Mouse (Mus musculus) olfactory bulb, adult 2 months (tissue): Measurements from ENCODE around the gene Gmds. TPM values are rescaled to one million over a fixed set of nuclear protein-coding genes. Genes with fewer than 3 reads are reported as not detected.

Experiments
- H3K27ac ChIP-seq: fragments of 200-500 bp; 2 replicates; pipeline ENCODE4 v1.5.1; 2012; ENCODE audit warnings: low read depth, low read length; ENCODE audit not compliant: insufficient read depth
- H3K4me1 ChIP-seq: fragments of 200-500 bp; 2 replicates; pipeline ENCODE4 v1.6.1; 2012; ENCODE audit warnings: low read length; ENCODE audit not compliant: control insufficient read depth, insufficient read depth
- H3K4me3 ChIP-seq: fragments of 200-500 bp; 2 replicates; pipeline ENCODE4 v1.5.1; 2012; ENCODE audit warnings: mild to moderate bottlenecking, low read depth, low read length, moderate library complexity; ENCODE audit not compliant: insufficient read depth
- CTCF ChIP-seq: fragments of 200-500 bp; IDR thresholded peaks from 2 replicates; pipeline ENCODE4 v1.5.1; 2012; ENCODE audit warnings: low read depth, mild to moderate bottlenecking, low read length, moderate library complexity; ENCODE audit not compliant: insufficient read depth
- POLR2A ChIP-seq: fragments of 200-500 bp; IDR thresholded peaks from 2 replicates; pipeline ENCODE4 v1.6.1; 2012; ENCODE audit warnings: mild to moderate bottlenecking, low read depth, low read length, moderate library complexity; ENCODE audit not compliant: insufficient read depth
- WGBS: fragments of 180-500 bp; shearing (Covaris S2); methylation state at CpG from one replicate; pipeline ENCODE4 v1.1.7; 2018; 5-methylcytosine and 5-hydroxymethylcytosine counted together
- polyA plus RNA-seq: library from polyadenylated mRNA; stranded (reverse); fragments of >200 nt; gene quantifications from 2 replicates; pipeline ENCODE4 v1.2.4, GENCODE M21; 2012; ENCODE audit warnings: low replicate concordance; ENCODE audit not compliant: missing spikeins, insufficient read depth, insufficient read length

Gene Gmds
- polyA plus RNA-seq, 1 experiment: not detected

GRCm38 (mm10) chr13:32234019-32234418 is 104.5 kb downstream of the Gmds start:
- Histone ChIP-seq H3K27ac (no peak overlapping the region), H3K4me1 (peaks cover 4% of the 10 kb centered on the region; the same call in 1 of the 2 replicates), H3K4me3 (no peak overlapping the region)
- WGBS: 85% methylated on average over 9 of the region's 9 CpGs
- TF ChIP-seq CTCF: no peak
- TF ChIP-seq POLR2A: no peak

DNA sequence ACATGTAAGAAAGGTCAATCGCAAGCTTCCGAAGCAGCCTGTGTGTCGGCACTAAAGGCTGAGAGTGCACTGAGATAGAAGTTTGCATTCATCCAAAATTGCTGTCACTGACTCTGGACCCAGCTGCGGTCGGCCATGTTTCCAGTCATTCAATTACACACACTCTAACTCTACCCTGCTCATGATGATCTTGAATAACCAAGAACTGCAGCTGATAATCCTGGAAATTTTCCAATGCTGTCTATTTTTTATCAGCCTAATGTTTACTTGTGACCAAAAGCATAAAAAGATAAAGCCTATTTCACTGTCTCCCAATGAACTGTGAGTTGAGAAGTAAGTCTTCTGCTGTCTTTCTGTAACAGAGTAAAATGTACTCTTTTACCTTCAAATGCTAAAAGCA is 106.1 kb downstream of the Gmds start:
- no peak for TF ChIP-seq POLR2A
- no peak for TF ChIP-seq CTCF
- peaks cover 4% of the 10 kb centered on the region; the same call in 1 of the 2 replicates for H3K4me1 ChIP-seq
- 73% methylated on average over 5 of the region's 5 CpGs for WGBS
- no peak overlapping the region for H3K4me3 ChIP-seq
- H3K27ac ChIP-seq: no peak overlapping the region

DNA sequence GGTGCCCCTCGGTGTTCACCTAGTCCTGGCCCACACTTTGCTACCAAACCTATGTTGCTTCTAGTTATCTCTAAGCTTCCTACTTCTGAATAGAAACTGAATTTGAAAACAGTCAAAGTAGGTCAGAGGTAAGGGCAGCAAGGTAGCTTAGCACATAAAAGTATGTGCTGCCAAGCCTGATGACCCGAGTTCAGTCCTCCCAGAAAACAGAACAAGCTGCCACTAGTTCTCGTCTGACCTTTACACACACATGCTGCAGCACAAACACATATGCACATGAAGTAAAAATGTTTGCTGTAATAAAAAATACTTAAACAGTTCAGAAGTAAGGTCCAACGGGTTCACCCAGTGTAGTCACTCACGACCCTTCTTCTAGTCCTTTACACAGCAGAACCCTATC is 106.6 kb downstream of the Gmds start:
- Histone ChIP-seq H3K4me1 (peaks cover 4% of the 10 kb centered on the region; the same call in 1 of the 2 replicates), H3K27ac (no peak overlapping the region), H3K4me3 (no peak overlapping the region)
- TF ChIP-seq POLR2A (no peak), CTCF (no peak)
- WGBS: 90% methylated on average over 5 of the region's 5 CpGs

DNA sequence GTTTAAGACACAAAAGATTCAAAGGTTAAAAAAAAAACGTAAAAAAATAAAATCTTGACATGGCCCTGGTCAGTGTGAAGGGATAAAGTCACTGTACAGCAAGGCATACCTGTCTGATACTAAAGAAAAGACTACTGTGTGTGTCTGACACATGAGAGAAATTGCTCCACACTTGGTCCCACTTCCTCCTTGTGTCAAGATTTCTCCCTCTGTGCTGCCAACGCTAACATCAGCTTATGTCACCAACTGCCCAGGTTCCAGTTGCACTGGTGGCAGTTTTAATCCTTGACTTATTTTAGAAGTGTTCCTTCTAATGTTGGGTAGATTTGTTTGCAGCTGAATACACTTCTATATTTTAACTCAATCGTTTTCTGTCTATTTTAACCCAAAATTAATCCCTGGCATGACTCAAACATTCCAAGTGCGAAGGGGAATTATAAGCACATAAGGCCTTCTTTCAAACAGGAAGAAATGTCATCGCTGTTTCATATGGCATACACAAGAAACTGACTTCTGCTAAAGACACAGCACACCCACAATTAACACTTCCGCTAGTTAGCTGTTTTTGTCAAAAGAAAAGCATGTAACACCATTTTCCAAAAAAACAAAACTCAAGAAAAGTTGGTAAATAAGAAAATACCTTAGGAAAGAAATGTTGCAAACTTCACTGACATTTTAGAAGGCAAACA is 110.5 kb downstream of the Gmds start:
- peaks cover 2% of the 10 kb centered on the region; the same call in 1 of the 2 replicates for H3K4me1 ChIP-seq
- H3K27ac ChIP-seq: no peak overlapping the region
- H3K4me3 ChIP-seq: no peak overlapping the region
- TF ChIP-seq POLR2A (no peak), CTCF (no peak)
- 77% methylated on average over 6 of the region's 6 CpGs for WGBS

GRCm38 (mm10) chr13:32217647-32218046 is 120.9 kb downstream of the Gmds start:
- Histone ChIP-seq H3K27ac (no peak overlapping the region), H3K4me1 (no peaks in the 10 kb centered on the region), H3K4me3 (no peak overlapping the region)
- 89% methylated on average over 2 of the region's 2 CpGs for WGBS
- no peak for TF ChIP-seq CTCF
- TF ChIP-seq POLR2A: no peak

GRCm38 (mm10) chr13:32213702-32214452 is 124.7 kb downstream of the Gmds start:
- H3K27ac ChIP-seq: no peak overlapping the region
- no peak for TF ChIP-seq POLR2A
- TF ChIP-seq CTCF: no peak
- no peak overlapping the region for H3K4me3 ChIP-seq
- H3K4me1 ChIP-seq: no peaks in the 10 kb centered on the region
- WGBS: 57% methylated on average over 9 of the region's 9 CpGs

- no peak overlapping the region for H3K4me3 ChIP-seq
- no peaks in the 10 kb centered on the region for H3K4me1 ChIP-seq
- no peak overlapping the region for H3K27ac ChIP-seq
- 90% methylated on average over 2 of the region's 2 CpGs for WGBS
- no peak for TF ChIP-seq POLR2A
- TF ChIP-seq CTCF: no peak
These were observed 126.4 kb downstream of the Gmds start for GRCm38 (mm10) chr13:32212125-32212524.

DNA sequence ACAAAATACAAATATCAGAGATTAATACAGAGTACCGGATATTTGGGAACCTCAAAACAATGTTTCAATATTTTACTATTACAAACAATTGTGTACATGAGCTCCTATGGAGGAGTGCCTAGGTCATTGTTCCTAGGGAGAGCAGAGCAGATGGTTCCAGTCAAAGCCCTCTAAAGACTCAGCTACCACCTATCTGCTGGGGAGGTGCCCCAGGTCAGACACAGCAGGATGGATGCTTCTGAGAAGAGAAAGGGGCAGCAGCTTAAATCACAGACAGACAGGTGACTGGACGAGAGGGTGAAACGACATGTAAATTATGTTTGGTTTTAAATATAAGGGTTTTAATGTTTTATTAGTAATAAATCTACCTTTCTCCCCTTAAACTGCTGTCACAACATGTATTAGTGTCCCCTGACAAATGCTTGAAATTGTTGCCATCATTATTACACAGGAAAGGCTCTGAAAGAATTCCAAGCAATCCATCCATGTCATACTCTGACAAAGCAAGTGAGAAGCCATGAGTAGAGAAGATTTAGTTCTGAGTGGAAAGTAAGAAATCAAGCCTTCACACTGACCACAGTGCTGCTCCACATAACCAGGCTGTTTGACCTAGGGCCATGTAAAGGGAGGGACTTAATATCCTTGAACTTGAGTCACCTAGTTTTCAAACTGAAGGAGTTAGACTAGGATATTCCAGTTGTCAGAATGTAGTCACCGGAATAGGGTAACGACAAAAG is 131.2 kb downstream of the Gmds start:
- no peak overlapping the region for H3K27ac ChIP-seq

More for the DNA sequence above, 131.2 kb downstream of the Gmds start:
- Histone ChIP-seq H3K4me3 (no peak overlapping the region), H3K4me1 (no peaks in the 10 kb centered on the region)
- WGBS: 83% methylated on average over 5 of the region's 5 CpGs
- no peak for TF ChIP-seq CTCF
- TF ChIP-seq POLR2A: no peak
